Mouse (Mus musculus) forebrain, embryonic 13.5 days (tissue): ENCODE data around the gene BC067074. TPM values are rescaled to one million over a fixed set of nuclear protein-coding genes. Genes with fewer than 3 reads are reported as not detected.
"Not testable (repeated sequence)": the region's sequence is repeated elsewhere in the genome, so short reads cannot be mapped to it uniquely, and the experiment has no call there.

ENCODE experiments used
- ATAC-seq: fragments of 200-750 bp; cut with Nextera tagmentation; 2 replicates; pipeline ENCODE4 v1.8.0; 2017
- H3K27ac ChIP-seq: fragments of 300-500 bp; sonication (generic); 2 replicates; pipeline ENCODE4 v1.5.1; 2015; ENCODE audit warnings: inconsistent platforms, mild to moderate bottlenecking, moderate library complexity
- H3K27me3 ChIP-seq: fragments of 300-500 bp; sonication (generic); 2 replicates; pipeline ENCODE4 v1.6.1; 2015; ENCODE audit warnings: mild to moderate bottlenecking, inconsistent platforms
- H3K36me3 ChIP-seq: fragments of 300-500 bp; sonication (generic); 2 replicates; pipeline ENCODE4 v1.6.1; 2015; ENCODE audit warnings: mild to moderate bottlenecking, inconsistent platforms; ENCODE audit not compliant: poor library complexity, severe bottlenecking
- H3K4me1 ChIP-seq: fragments of 300-500 bp; sonication (generic); 2 replicates; pipeline ENCODE4 v1.6.1; 2015; ENCODE audit warnings: inconsistent platforms
- H3K4me2 ChIP-seq: fragments of 300-500 bp; sonication (generic); 2 replicates; pipeline ENCODE4 v1.6.1; 2015; ENCODE audit warnings: inconsistent platforms, mild to moderate bottlenecking, moderate library complexity
- H3K4me3 ChIP-seq: fragments of 300-500 bp; sonication (generic); 2 replicates; pipeline ENCODE4 v1.5.1; 2015; ENCODE audit warnings: mild to moderate bottlenecking, inconsistent platforms
- H3K9ac ChIP-seq: fragments of 300-500 bp; sonication (generic); 2 replicates; pipeline ENCODE4 v1.6.1; 2015; ENCODE audit warnings: mild to moderate bottlenecking, inconsistent platforms
- H3K9me3 ChIP-seq: fragments of 300-500 bp; sonication (generic); replicated peaks from 2 replicates; pipeline ENCODE4 v1.6.1; 2016; ENCODE audit warnings: inconsistent platforms
- WGBS: fragments of 180-500 bp; shearing (Covaris S2); methylation state at CpG from one replicate; pipeline ENCODE4 v1.1.7; 2015; 5-methylcytosine and 5-hydroxymethylcytosine counted together
- polyA plus RNA-seq: library from polyadenylated mRNA; unstranded; fragments of >200 nt; fragmentation: Nextera tagmentation; extraction: Ambion mirVana; gene quantifications from 2 replicates; pipeline ENCODE4 v1.2.1, GENCODE M21; 2015

BC067074 gene
- polyA plus RNA-seq, 1 experiment from 2014 or later, result 0.75 TPM

DNA sequence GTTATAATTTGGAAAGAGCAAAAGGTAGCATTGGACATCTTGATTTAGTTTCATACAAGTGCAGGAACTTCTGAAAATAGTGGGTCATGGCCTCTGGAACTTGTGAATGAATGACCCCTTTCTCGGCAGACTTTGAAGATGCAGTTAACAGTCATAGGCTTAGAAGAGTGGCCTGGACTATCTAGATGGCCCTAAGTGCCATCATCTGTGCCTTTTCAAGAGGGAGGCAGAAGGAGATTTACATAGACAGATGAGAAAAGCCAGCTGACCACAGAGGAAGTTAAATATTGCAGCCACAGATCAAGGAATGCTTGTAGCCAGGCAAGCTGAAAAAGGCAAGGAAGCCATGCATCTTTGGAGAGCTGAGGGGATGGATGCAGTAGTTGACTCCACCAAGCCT lies 66.7 kb downstream of the BC067074 start:
- H3K9ac ChIP-seq, result no peak overlapping the region
- H3K9me3 ChIP-seq, result no peaks in the 10 kb centered on the region
- WGBS, result 96% methylated on average over 1 of the region's 1 CpGs
- H3K27ac ChIP-seq, result no peak overlapping the region
- no peak overlapping the region for H3K4me3 ChIP-seq
- peaks cover 13% of the 10 kb centered on the region; the same call in 1 of the 2 replicates for H3K4me1 ChIP-seq
- no peak overlapping the region for H3K4me2 ChIP-seq
- no peaks in the 10 kb centered on the region for H3K36me3 ChIP-seq
- H3K27me3 ChIP-seq, result no peaks in the 10 kb centered on the region
- no peak for ATAC-seq

GRCm38 (mm10) chr13:113365976-113366375 lies 73.0 kb downstream of the BC067074 start:
- H3K27ac ChIP-seq, result no peak overlapping the region
- no peaks in the 10 kb centered on the region for H3K36me3 ChIP-seq
- no peak overlapping the region for H3K4me3 ChIP-seq
- H3K4me1 ChIP-seq, result no peaks in the 10 kb centered on the region
- H3K9ac ChIP-seq, result no peak overlapping the region
- no peak for ATAC-seq
- no peaks in the 10 kb centered on the region for H3K27me3 ChIP-seq
- H3K4me2 ChIP-seq, result no peak overlapping the region
- no peaks in the 10 kb centered on the region for H3K9me3 ChIP-seq
- WGBS, result 92% methylated on average over 10 of the region's 10 CpGs

GRCm38 (mm10) chr13:113368931-113369579 lies 76.1 kb downstream of the BC067074 start:
- no peak overlapping the region for H3K9ac ChIP-seq
- H3K9me3 ChIP-seq, result no peaks in the 10 kb centered on the region
- 76% methylated on average over 13 of the region's 13 CpGs for WGBS
- H3K4me2 ChIP-seq, result no peak overlapping the region
- H3K36me3 ChIP-seq, result no peaks in the 10 kb centered on the region
- no peak for ATAC-seq
- H3K4me3 ChIP-seq, result no peak overlapping the region
- no peak overlapping the region for H3K27ac ChIP-seq
- H3K4me1 ChIP-seq, result no peaks in the 10 kb centered on the region
- no peaks in the 10 kb centered on the region for H3K27me3 ChIP-seq

- no peak overlapping the region for H3K9ac ChIP-seq
- 92% methylated on average over 10 of the region's 10 CpGs for WGBS
- H3K4me3 ChIP-seq, result no peak overlapping the region
- ATAC-seq, result no peak
- no peak overlapping the region for H3K4me2 ChIP-seq
- H3K36me3 ChIP-seq, result no peaks in the 10 kb centered on the region
- H3K9me3 ChIP-seq, result no peaks in the 10 kb centered on the region
- no peaks in the 10 kb centered on the region for H3K4me1 ChIP-seq
- H3K27ac ChIP-seq, result no peak overlapping the region
- no peaks in the 10 kb centered on the region for H3K27me3 ChIP-seq
Observed at GRCm38 (mm10) chr13:113369622-113370021, 76.7 kb downstream of the BC067074 start.

GRCm38 (mm10) chr13:113373291-113374083 lies 80.5 kb downstream of the BC067074 start:
- Histone ChIP-seq H3K9me3 (no peaks in the 10 kb centered on the region), H3K36me3 (no peaks in the 10 kb centered on the region), H3K4me1 (no peaks in the 10 kb centered on the region), H3K27me3 (no peaks in the 10 kb centered on the region), H3K4me3 (no peak overlapping the region), H3K9ac (no peak overlapping the region), H3K27ac (no peak overlapping the region), H3K4me2 (no peak overlapping the region)
- WGBS, result 85% methylated on average over 12 of the region's 12 CpGs
- peak; percentile 57; the same call in 1 of the 2 replicates for ATAC-seq

GRCm38 (mm10) chr13:113374084-113374405 lies 81.1 kb downstream of the BC067074 start:
- Histone ChIP-seq H3K9ac (no peak overlapping the region), H3K4me2 (no peak overlapping the region), H3K9me3 (no peaks in the 10 kb centered on the region), H3K27ac (no peak overlapping the region), H3K36me3 (no peaks in the 10 kb centered on the region), H3K4me3 (no peak overlapping the region), H3K4me1 (no peaks in the 10 kb centered on the region), H3K27me3 (no peaks in the 10 kb centered on the region)
- WGBS, result 69% methylated on average over 2 of the region's 2 CpGs
- peak; percentile 77; the same call in 1 of the 2 replicates for ATAC-seq

DNA sequence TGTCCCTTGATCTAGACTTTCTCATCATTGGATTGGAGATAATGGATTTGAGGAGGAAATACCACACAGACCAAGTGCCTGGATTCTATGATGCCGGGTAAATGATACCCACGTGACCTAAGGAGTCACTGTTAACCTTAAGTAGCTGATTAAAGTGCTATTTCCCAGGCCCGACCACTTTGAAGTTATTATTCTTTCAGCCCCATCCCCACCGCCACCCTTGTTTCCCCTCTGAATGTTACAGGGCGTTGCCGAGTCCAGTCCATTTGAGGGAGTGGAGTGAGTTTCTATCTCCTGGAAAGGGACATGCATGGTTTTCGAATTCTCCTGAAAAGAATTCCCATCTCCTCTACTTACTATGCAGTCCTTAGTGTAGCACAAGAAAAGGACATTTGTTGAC lies 84.7 kb downstream of the BC067074 start:
- no peak overlapping the region for H3K9ac ChIP-seq
- H3K27me3 ChIP-seq, result no peaks in the 10 kb centered on the region
- no peak for ATAC-seq
- H3K4me2 ChIP-seq, result no peak overlapping the region
- H3K36me3 ChIP-seq, result no peaks in the 10 kb centered on the region
- no peak overlapping the region for H3K27ac ChIP-seq
- no peaks in the 10 kb centered on the region for H3K4me1 ChIP-seq
- no peak overlapping the region for H3K4me3 ChIP-seq
- no peaks in the 10 kb centered on the region for H3K9me3 ChIP-seq
- 92% methylated on average over 7 of the region's 7 CpGs for WGBS

GRCm38 (mm10) chr13:113378980-113379410 lies 86.0 kb downstream of the BC067074 start:
- Histone ChIP-seq H3K27ac (no peak overlapping the region), H3K36me3 (no peaks in the 10 kb centered on the region), H3K4me1 (no peaks in the 10 kb centered on the region), H3K9me3 (no peaks in the 10 kb centered on the region), H3K4me3 (no peak overlapping the region), H3K27me3 (no peaks in the 10 kb centered on the region), H3K4me2 (no peak overlapping the region), H3K9ac (no peak overlapping the region)
- no peak for ATAC-seq
- 88% methylated on average over 8 of the region's 8 CpGs for WGBS

DNA sequence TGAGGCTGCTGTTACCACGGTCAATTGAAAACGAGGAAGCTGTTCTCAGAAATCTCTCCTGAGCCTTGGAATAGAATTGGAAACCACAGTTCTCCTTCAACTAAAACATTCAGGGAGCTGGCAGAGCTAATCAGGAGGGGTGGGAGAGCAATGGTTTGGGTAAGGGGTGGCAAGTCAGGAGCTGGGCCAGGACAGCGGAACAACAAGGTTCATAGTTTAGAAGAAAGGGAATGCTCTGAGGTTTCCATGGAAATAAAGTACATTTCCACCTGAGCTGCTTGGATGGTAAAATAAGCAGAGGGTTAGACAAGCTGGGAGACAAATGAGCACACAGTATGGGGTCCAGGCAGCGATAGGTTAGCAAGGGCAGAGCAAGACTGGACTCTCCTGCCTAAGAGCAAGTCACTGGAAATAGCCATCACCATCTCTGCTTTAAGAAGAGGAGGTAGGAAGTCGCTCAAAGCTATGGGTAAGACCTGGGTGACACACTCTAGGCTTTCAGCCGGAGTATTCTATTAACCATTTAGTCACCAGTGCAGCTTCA lies 86.9 kb downstream of the BC067074 start:
- ATAC-seq, result no peak
- Histone ChIP-seq H3K4me2 (no peak overlapping the region), H3K36me3 (no peaks in the 10 kb centered on the region), H3K9ac (no peak overlapping the region), H3K9me3 (no peaks in the 10 kb centered on the region), H3K27ac (no peak overlapping the region), H3K4me3 (no peak overlapping the region), H3K27me3 (no peaks in the 10 kb centered on the region), H3K4me1 (no peaks in the 10 kb centered on the region)
- WGBS, result 39% methylated on average over 6 of the region's 6 CpGs

DNA sequence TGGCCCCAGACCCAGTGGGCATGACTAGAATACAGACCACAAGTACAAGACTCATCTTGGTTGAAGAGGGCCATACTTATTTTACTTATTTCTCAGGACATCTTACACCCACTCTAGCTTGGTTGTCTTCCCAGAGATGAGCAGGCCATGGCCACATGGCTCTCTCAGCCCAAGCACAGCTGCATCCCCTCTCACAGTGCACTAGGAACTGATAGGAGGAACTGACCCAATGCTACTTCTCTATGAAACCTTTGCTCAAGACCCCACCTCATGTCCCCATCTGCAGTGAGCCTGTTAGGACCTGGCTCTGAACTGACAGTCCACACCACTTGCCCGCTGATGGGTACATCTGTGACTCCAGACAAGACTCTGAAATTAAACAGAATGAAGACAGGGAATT lies 88.8 kb downstream of the BC067074 start:
- 94% methylated on average over 1 of the region's 1 CpGs for WGBS
- no peak overlapping the region for H3K9ac ChIP-seq
- H3K4me2 ChIP-seq, result no peak overlapping the region
- no peak overlapping the region for H3K27ac ChIP-seq
- H3K9me3 ChIP-seq, result no peaks in the 10 kb centered on the region
- H3K27me3 ChIP-seq, result no peaks in the 10 kb centered on the region
- ATAC-seq, result no peak
- H3K36me3 ChIP-seq, result no peaks in the 10 kb centered on the region
- H3K4me3 ChIP-seq, result no peak overlapping the region
- no peaks in the 10 kb centered on the region for H3K4me1 ChIP-seq

GRCm38 (mm10) chr13:113382201-113382600 lies 89.2 kb downstream of the BC067074 start:
- H3K4me2 ChIP-seq, result no peak overlapping the region
- H3K9ac ChIP-seq, result no peak overlapping the region
- no peaks in the 10 kb centered on the region for H3K4me1 ChIP-seq
- no peaks in the 10 kb centered on the region for H3K36me3 ChIP-seq
- ATAC-seq, result no peak
- H3K27me3 ChIP-seq, result no peaks in the 10 kb centered on the region
- 93% methylated on average over 2 of the region's 2 CpGs for WGBS
- H3K4me3 ChIP-seq, result no peak overlapping the region
- H3K27ac ChIP-seq, result no peak overlapping the region
- H3K9me3 ChIP-seq, result no peaks in the 10 kb centered on the region

DNA sequence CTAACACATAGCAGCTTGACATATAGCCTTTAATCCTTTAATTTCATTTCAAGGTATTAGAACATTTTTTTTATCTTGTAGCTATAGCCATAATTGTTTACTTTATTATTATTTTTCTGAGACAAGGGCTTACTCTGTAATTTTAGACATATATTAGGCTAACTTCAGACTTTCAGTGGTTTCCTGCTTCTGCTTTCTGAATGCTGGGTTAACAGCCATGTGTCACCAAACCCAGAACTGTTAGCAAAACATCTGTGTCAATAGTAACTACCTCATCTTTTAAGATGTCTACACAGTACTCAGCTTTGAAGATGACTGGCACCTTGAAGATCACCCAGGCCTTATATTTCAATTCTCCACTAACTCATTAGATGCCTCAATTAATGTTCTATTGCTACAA lies 89.8 kb downstream of the BC067074 start:
- H3K9ac ChIP-seq, H3K27me3 ChIP-seq, H3K4me2 ChIP-seq, H3K4me1 ChIP-seq, H3K36me3 ChIP-seq, ATAC-seq, H3K4me3 ChIP-seq, H3K27ac ChIP-seq, H3K9me3 ChIP-seq: not testable (repeated sequence)
